Mouse (Mus musculus) intestine, embryonic 14.5 days (tissue): ENCODE data around the gene Pth2r. TPM values are rescaled to one million over a fixed set of nuclear protein-coding genes. Genes with fewer than 3 reads are reported as not detected.
A peak's percentile ranks its signal among the peaks of the same experiment; 100 is the strongest.

ENCODE experiments used
- ATAC-seq: fragments of 200-750 bp; cut with Nextera tagmentation; replicated peaks from 2 replicates; pipeline ENCODE4 v1.8.0; 2017; ENCODE audit warnings: low read depth, moderate number of reproducible peaks, moderate TSS enrichment, moderate library complexity; ENCODE audit not compliant: low FRiP score, low TSS enrichment
- DNase-seq: peaks from one replicate; pipeline ENCODE4 v3.0.0-alpha.2; 2018; ENCODE audit warnings: low spot score
- H3K27ac ChIP-seq: fragments of 300-500 bp; sonication (generic); 2 replicates; pipeline ENCODE4 v1.5.1; 2014; ENCODE audit warnings: low read depth, mild to moderate bottlenecking, control low read depth
- H3K27me3 ChIP-seq: fragments of 300-500 bp; sonication (generic); replicated peaks from 2 replicates; pipeline ENCODE4 v1.6.1; 2014; ENCODE audit warnings: low read length, control low read depth; ENCODE audit not compliant: control insufficient read depth, insufficient read depth
- H3K36me3 ChIP-seq: fragments of 300-500 bp; sonication (generic); 2 replicates; pipeline ENCODE4 v1.6.1; 2014; ENCODE audit warnings: low read length, control low read depth; ENCODE audit not compliant: control insufficient read depth, insufficient read depth
- H3K4me1 ChIP-seq: fragments of 300-500 bp; sonication (generic); replicated peaks from 2 replicates; pipeline ENCODE4 v1.6.1; 2014; ENCODE audit warnings: low read length, control low read depth, mixed read lengths; ENCODE audit not compliant: control insufficient read depth, insufficient read depth
- H3K4me2 ChIP-seq: fragments of 300-500 bp; sonication (generic); 2 replicates; pipeline ENCODE4 v1.6.1; 2014; ENCODE audit warnings: low read length
- H3K4me3 ChIP-seq: fragments of 300-500 bp; sonication (generic); 2 replicates; pipeline ENCODE4 v1.5.1; 2014; ENCODE audit warnings: low read depth, low read length, control low read depth, mixed read lengths
- H3K9ac ChIP-seq: fragments of 300-500 bp; sonication (generic); 2 replicates; pipeline ENCODE4 v1.6.1; 2014; ENCODE audit warnings: mild to moderate bottlenecking, low read length
- H3K9me3 ChIP-seq: fragments of 300-500 bp; sonication (generic); 2 replicates; pipeline ENCODE4 v1.6.1; 2016; ENCODE audit warnings: low read length, control low read depth; ENCODE audit not compliant: control insufficient read depth
- WGBS: fragments of 180-500 bp; shearing (Covaris S2); extraction: QIAGEN DNeasy Blood & Tissue Kit; methylation state at CpG from one replicate; pipeline ENCODE4 v1.1.7; 2014; 5-methylcytosine and 5-hydroxymethylcytosine counted together
- polyA plus RNA-seq: library from polyadenylated mRNA; unstranded; fragments of >200 nt; fragmentation: Nextera tagmentation; extraction: Ambion mirVana; gene quantifications from 2 replicates; pipeline ENCODE4 v1.2.1, GENCODE M21; 2014

The Pth2r gene
- polyA plus RNA-seq, 1 experiment from 2014 or later: not detected

DNA sequence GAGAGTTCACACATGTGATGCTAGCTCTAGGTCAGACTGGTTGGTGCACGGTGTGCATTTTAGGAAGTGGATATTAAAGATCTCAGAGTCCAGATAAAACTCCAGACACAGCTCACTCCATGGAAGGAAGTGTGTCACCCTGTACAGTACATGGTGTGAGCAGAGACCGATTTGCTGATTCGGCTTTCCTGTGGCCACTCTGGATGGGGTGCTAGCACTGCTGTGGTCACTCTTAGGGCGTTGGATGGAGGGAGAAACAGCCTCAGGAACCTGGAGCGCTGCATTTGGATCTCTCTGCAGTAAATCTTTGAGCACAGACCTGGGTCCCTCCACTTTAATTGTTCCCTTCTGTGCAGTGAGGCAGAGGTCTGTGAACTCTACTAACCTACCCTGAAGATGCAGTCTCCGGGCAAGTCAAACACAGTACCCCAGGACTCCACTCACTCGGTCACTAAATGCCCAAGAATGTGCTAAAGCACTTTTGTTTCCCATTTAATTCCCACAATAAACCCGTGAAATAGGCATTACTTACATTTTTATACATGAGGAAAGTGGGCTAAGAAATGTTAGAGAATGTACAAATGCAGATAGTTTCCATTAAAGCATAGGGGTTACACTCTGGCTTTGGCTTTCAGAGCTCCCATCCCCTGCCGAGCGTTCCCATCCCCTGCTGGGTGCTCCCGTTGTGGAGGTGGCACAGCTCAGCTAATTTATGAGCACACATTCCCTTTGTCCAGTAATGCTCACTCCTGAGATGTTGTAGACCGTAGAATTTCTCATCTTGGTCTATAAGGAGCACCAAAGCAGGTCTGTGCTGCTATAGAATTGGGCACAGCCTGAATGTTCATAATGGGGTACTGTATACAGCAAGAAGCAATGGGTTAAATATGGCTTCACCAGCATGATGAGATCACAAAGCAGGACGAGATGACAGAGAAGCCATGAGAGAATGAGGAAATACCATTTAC is 32.5 kb downstream of the Pth2r start:
- ATAC-seq (no peak), DNase-seq (no peak)
- 68% methylated on average over 13 of the region's 13 CpGs for WGBS
- Histone ChIP-seq H3K9me3 (no peaks in the 10 kb centered on the region), H3K27me3 (peaks cover 19% of the 10 kb centered on the region), H3K36me3 (no peaks in the 10 kb centered on the region), H3K4me3 (no peak overlapping the region), H3K27ac (no peak overlapping the region), H3K9ac (no peak overlapping the region), H3K4me1 (peaks cover 8% of the 10 kb centered on the region; the same call in 1 of the 2 replicates), H3K4me2 (no peak overlapping the region)

GRCm38 (mm10) chr1:65315022-65315407 is 33.2 kb downstream of the Pth2r start:
- Histone ChIP-seq H3K4me2 (no peak overlapping the region), H3K36me3 (no peaks in the 10 kb centered on the region), H3K9me3 (no peaks in the 10 kb centered on the region), H3K9ac (no peak overlapping the region), H3K27ac (no peak overlapping the region), H3K4me1 (peaks cover 8% of the 10 kb centered on the region; the same call in 1 of the 2 replicates), H3K27me3 (peaks cover 18% of the 10 kb centered on the region), H3K4me3 (no peak overlapping the region)
- WGBS: 82% methylated on average over 8 of the region's 8 CpGs
- ATAC-seq: no peak
- DNase-seq: no peak

DNA sequence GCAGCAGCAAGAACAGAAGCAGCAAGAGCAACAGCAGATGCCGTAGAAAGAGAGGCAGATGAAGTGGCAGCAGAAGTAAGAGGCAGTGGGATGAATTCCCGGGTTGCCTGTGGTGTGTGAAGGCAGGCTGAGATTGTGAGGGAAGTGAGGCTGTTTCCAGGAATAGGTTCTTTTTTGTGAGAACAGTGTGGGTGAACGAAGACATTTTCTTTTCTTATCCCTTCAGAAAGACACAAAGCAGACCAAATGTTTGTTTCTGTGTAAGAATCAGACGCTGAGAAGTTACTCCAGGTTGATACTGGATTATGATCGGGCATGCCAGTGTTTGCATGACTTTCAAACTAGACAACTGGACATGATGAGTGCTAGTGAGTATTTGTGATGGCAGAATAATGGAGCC is 52.2 kb downstream of the Pth2r start:
- DNase-seq: no peak
- no peak overlapping the region for H3K9ac ChIP-seq
- no peaks in the 10 kb centered on the region for H3K36me3 ChIP-seq
- H3K9me3 ChIP-seq: no peaks in the 10 kb centered on the region
- H3K4me1 ChIP-seq: no peaks in the 10 kb centered on the region
- no peak for ATAC-seq
- H3K27me3 ChIP-seq: no peaks in the 10 kb centered on the region
- WGBS: 81% methylated on average over 5 of the region's 5 CpGs
- H3K27ac ChIP-seq: no peak overlapping the region
- no peak overlapping the region for H3K4me2 ChIP-seq
- H3K4me3 ChIP-seq: no peak overlapping the region

- H3K4me2 ChIP-seq: no peak overlapping the region
- H3K4me1 ChIP-seq: no peaks in the 10 kb centered on the region
- no peak overlapping the region for H3K27ac ChIP-seq
- 89% methylated on average over 2 of the region's 2 CpGs for WGBS
- H3K4me3 ChIP-seq: no peak overlapping the region
- no peaks in the 10 kb centered on the region for H3K9me3 ChIP-seq
- H3K9ac ChIP-seq: no peak overlapping the region
- H3K36me3 ChIP-seq: no peaks in the 10 kb centered on the region
- no peak for DNase-seq
- no peak for ATAC-seq
- no peaks in the 10 kb centered on the region for H3K27me3 ChIP-seq
Measured at GRCm38 (mm10) chr1:65337768-65338167, 55.9 kb downstream of the Pth2r start.

GRCm38 (mm10) chr1:65340240-65340639 is 58.4 kb downstream of the Pth2r start:
- Histone ChIP-seq H3K9ac (no peak overlapping the region), H3K27ac (no peak overlapping the region), H3K36me3 (no peaks in the 10 kb centered on the region), H3K4me3 (no peak overlapping the region), H3K27me3 (no peaks in the 10 kb centered on the region), H3K4me2 (no peak overlapping the region), H3K4me1 (no peaks in the 10 kb centered on the region), H3K9me3 (no peaks in the 10 kb centered on the region)
- ATAC-seq: no peak
- 66% methylated on average over 2 of the region's 2 CpGs for WGBS
- DNase-seq: no peak

DNA sequence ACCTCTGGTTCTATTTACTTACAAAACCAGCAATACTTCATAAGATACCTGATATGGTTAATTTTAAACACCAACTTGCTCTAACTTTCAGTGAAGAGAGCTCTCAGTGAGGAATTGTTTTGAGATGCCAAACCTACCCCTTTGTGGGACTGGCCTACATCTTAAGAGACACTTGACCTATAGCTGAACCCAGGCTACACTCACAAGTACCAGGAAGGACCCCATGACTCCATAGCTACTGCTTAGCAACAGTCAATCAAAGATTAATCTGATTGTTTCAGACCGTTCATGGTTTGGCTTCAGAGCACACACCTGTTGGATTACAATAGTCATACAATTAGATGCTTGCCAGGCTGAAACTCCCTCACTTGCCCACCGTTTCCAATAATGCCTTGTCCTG is 71.1 kb downstream of the Pth2r start:
- no peaks in the 10 kb centered on the region for H3K4me1 ChIP-seq
- H3K9ac ChIP-seq: no peak overlapping the region
- H3K4me3 ChIP-seq: no peak overlapping the region
- H3K27me3 ChIP-seq: no peaks in the 10 kb centered on the region
- no peak for ATAC-seq
- no peak for DNase-seq
- no peaks in the 10 kb centered on the region for H3K9me3 ChIP-seq
- H3K36me3 ChIP-seq: no peaks in the 10 kb centered on the region
- no peak overlapping the region for H3K4me2 ChIP-seq
- WGBS: 69% methylated on average over 2 of the region's 2 CpGs
- no peak overlapping the region for H3K27ac ChIP-seq

GRCm38 (mm10) chr1:65354153-65354552 is 72.3 kb downstream of the Pth2r start:
- Histone ChIP-seq H3K27me3 (no peaks in the 10 kb centered on the region), H3K27ac (no peak overlapping the region), H3K9ac (no peak overlapping the region), H3K36me3 (no peaks in the 10 kb centered on the region), H3K9me3 (no peaks in the 10 kb centered on the region), H3K4me1 (no peaks in the 10 kb centered on the region), H3K4me3 (no peak overlapping the region), H3K4me2 (no peak overlapping the region)
- ATAC-seq: no peak
- no peak for DNase-seq

DNA sequence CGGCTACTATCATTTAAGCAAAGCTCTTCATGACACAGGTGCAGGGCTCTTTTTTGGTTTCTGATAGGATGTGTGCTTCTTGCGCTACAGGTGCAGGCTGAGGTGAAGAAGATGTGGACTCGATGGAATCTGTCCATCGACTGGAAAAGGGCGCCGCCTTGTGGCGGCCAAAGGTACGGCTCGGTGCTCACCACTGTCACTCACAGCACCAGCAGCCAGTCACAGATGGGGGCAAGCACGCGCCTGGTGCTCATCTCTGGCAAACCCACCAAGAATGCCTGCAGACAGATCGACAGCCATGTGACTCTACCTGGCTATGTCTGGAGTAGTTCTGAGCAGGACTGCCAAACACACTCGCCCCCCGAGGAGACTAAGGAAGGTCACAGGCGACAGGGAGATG is 106.5 kb downstream of the Pth2r start:
- WGBS: 33% methylated on average over 15 of the region's 15 CpGs
- ATAC-seq (0 out of 2 replicates have a peak, but pooled peaks have one; percentile 27), DNase-seq (peak; percentile 60)
- no peaks in the 10 kb centered on the region for H3K9me3 ChIP-seq
- H3K9ac ChIP-seq: no peak overlapping the region
- H3K36me3 ChIP-seq: no peaks in the 10 kb centered on the region
- H3K27ac ChIP-seq: no peak overlapping the region
- no peak overlapping the region for H3K4me2 ChIP-seq
- no peaks in the 10 kb centered on the region for H3K4me1 ChIP-seq
- H3K27me3 ChIP-seq: no peaks in the 10 kb centered on the region
- H3K4me3 ChIP-seq: no peak overlapping the region

GRCm38 (mm10) chr1:65389621-65390020 is 107.8 kb downstream of the Pth2r start:
- no peak overlapping the region for H3K4me2 ChIP-seq
- H3K27ac ChIP-seq: no peak overlapping the region
- no peaks in the 10 kb centered on the region for H3K9me3 ChIP-seq
- H3K4me3 ChIP-seq: no peak overlapping the region
- H3K36me3 ChIP-seq: no peaks in the 10 kb centered on the region
- DNase-seq: no peak
- H3K9ac ChIP-seq: no peak overlapping the region
- WGBS: 95% methylated on average over 15 of the region's 15 CpGs
- H3K4me1 ChIP-seq: no peaks in the 10 kb centered on the region
- no peaks in the 10 kb centered on the region for H3K27me3 ChIP-seq
- ATAC-seq: no peak
